8 mouse cellular contexts compared by ENCODE assay signal in genomic region chr9:108048566-108048955, GRCm38 (mm10). TPM values are rescaled to one million over a fixed set of nuclear protein-coding genes. Genes with fewer than 3 reads are reported as not detected.
DNase-seq lines count a peak whose midpoint lies in the region; ATAC-seq and TF ChIP-seq lines count a peak whose summit lies in the region.

No protein-coding gene starts in this region.

- under 1% methylated on average over 19 of the region's 19 CpGs for WGBS in heart, embryonic 11.5 days (ENCODE audit: insufficient replicate concordance)
- WGBS in forebrain, embryonic 16.5 days = 1% methylated on average over 19 of the region's 19 CpGs
- WGBS in macrophage (ENCODE audit: missing documents) = 1% methylated on average over 16 of the region's 19 CpGs

- peak overlapping the region; percentile 59; the same call in 1 of the 2 replicates for H3K9ac ChIP-seq in heart, embryonic 11.5 days (ENCODE audit: low read depth, low read length)
- peak overlapping the region; percentile 72 for H3K9ac ChIP-seq in ES-E14 (ENCODE audit: insufficient read depth, low read depth, low read length, poor library complexity, severe bottlenecking)
- peak overlapping the region; percentile 71 for H3K9ac ChIP-seq in forebrain, embryonic 16.5 days (replicated peaks; ENCODE audit: low read depth, low read length)

- peak; percentile 8 for ATAC-seq in heart, embryonic 11.5 days (replicated peaks; ENCODE audit: insufficient number of reproducible peaks, low FRiP score, low TSS enrichment)
- peak; percentile 32 for ATAC-seq in forebrain, embryonic 16.5 days
- ATAC-seq in CD4-positive, CD25-positive, alpha-beta regulatory T cell, adult 4 months = no peak

- no peaks in the 10 kb centered on the region for H3K27me3 ChIP-seq in heart, embryonic 11.5 days (ENCODE audit: control insufficient read depth, insufficient read depth, low read length)
- H3K27me3 ChIP-seq in forebrain, embryonic 16.5 days (replicated peaks; ENCODE audit: control insufficient read depth, insufficient read depth, low read length) = no peaks in the 10 kb centered on the region

- peak overlapping the region; percentile 76 for H3K4me3 ChIP-seq in heart, embryonic 11.5 days (ENCODE audit: low read depth, low read length)
- peak overlapping the region; percentile 48 to 92 for H3K4me3 ChIP-seq in ES-E14 (ENCODE audit: insufficient read depth in 1 of 2, low read depth in 1 of 2, low read length in 2 of 2, poor library complexity in 1 of 2, severe bottlenecking in 1 of 2)
- H3K4me3 ChIP-seq in forebrain, embryonic 16.5 days (replicated peaks; ENCODE audit: low read length) = peak overlapping the region; percentile 77
- H3K4me3 ChIP-seq in macrophage (ENCODE audit: inconsistent target) = peak overlapping the region; percentile 32

- no peaks in the 10 kb centered on the region for H3K9me3 ChIP-seq in heart, embryonic 11.5 days (replicated peaks; ENCODE audit: control insufficient read depth, low read length)
- no peaks in the 10 kb centered on the region for H3K9me3 ChIP-seq in ES-E14 (ENCODE audit: control insufficient read depth, insufficient read depth, low read depth, low read length)
- H3K9me3 ChIP-seq in forebrain, embryonic 16.5 days (ENCODE audit: control insufficient read depth, low read length) = no peaks in the 10 kb centered on the region

- peaks cover 26% of the 10 kb centered on the region for H3K36me3 ChIP-seq in heart, embryonic 11.5 days (ENCODE audit: control insufficient read depth, insufficient read depth, low read length)
- H3K36me3 ChIP-seq in ES-E14 (ENCODE audit: control insufficient read depth, insufficient read depth, low read length, poor library complexity, severe bottlenecking) (peaks cover 31% of the 10 kb centered on the region), macrophage (ENCODE audit: inconsistent target) (peaks cover 45% of the 10 kb centered on the region)
- H3K36me3 ChIP-seq in forebrain, embryonic 16.5 days (ENCODE audit: control insufficient read depth, insufficient read depth) = peaks cover 29% of the 10 kb centered on the region

- H3K27ac ChIP-seq in heart, embryonic 11.5 days (ENCODE audit: low read depth, low read length) = peak overlapping the region; percentile 60
- H3K27ac ChIP-seq in ES-E14 (ENCODE audit: insufficient read depth, low read depth, low read length, poor library complexity, severe bottlenecking) = no peak overlapping the region
- peak overlapping the region; percentile 50; the same call in 1 of the 2 replicates for H3K27ac ChIP-seq in forebrain, embryonic 16.5 days (ENCODE audit: low read length)
- peak overlapping the region; percentile 15; the same call in 1 of the 2 replicates for H3K27ac ChIP-seq in macrophage

- peaks cover 32% of the 10 kb centered on the region for H3K4me1 ChIP-seq in heart, embryonic 11.5 days (ENCODE audit: control insufficient read depth, insufficient read depth, low read length)
- H3K4me1 ChIP-seq in ES-E14 (ENCODE audit: control insufficient read depth in 2 of 2, insufficient read depth in 2 of 2, low read length in 2 of 2, poor library complexity in 1 of 2) = peaks cover 0 to 13% of the 10 kb centered on the region in 2 experiments; a peak in 2 of 4 replicates
- peaks cover 20% of the 10 kb centered on the region for H3K4me1 ChIP-seq in forebrain, embryonic 16.5 days (replicated peaks; ENCODE audit: control insufficient read depth, insufficient read depth, low read length)

- in situ Hi-C loops in ES-E14 (cut with MboI; ENCODE audit: low sequenced_read_pairs in 2 of 2, unreplicated experiment in 2 of 2) = no loop called here

- H3K79me2 ChIP-seq in macrophage (ENCODE audit: inconsistent target) = peaks cover 20% of the 10 kb centered on the region

- DNase-seq in heart, adult 18-20 months = no peak
- no peak for DNase-seq in ES-E14 (ENCODE audit: low read depth, low spot score)
- no peak for DNase-seq in ovary, postnatal 10 days (ENCODE audit: low spot score)
- DNase-seq in gastrocnemius, postnatal 14 days = no peak

- intact Hi-C loops in gastrocnemius, postnatal 14 days (cut with DNase I; ENCODE audit: low total_unique reads) = no loop called here

- H3K4me2 ChIP-seq in heart, embryonic 11.5 days = peak overlapping the region; percentile 73
- peak overlapping the region; percentile 97 for H3K4me2 ChIP-seq in forebrain, embryonic 16.5 days (ENCODE audit: low read length)

TF ChIP-seq in ES-E14, 5 proteins besides CTCF, POLR2A, EP300 and RAD21:
- TF ChIP-seq HCFC1 (IDR thresholded peaks at IDR 0.05; ENCODE audit: borderline replicate concordance, insufficient read depth, low read length) = no peak
- TF ChIP-seq ZNF384 (IDR thresholded peaks at IDR 0.05; ENCODE audit: low read depth, low read length) = no peak

RNA-seq across cellular contexts. Expression of gene Gmppb, which starts 0.5 kb away (rescaled TPM):
- polyA plus RNA-seq in heart, embryonic 11.5 days (2014; fragmentation: Nextera tagmentation; extraction: Ambion mirVana) = 24.0 and 24.5 TPM in 2 replicates
- total RNA-seq in heart, adult 18-20 months (2021) = 10 to 100 TPM; 10.5 to 10.6 TPM
- total RNA-seq in ES-E14 (2012; rRNA removed) = 22.9 and 28.3 TPM in 2 replicates
- polyA plus RNA-seq in forebrain, embryonic 16.5 days (2015; fragmentation: Nextera tagmentation; extraction: Ambion mirVana) = 19.6 and 21.2 TPM in 2 replicates
- 10 to 100 TPM in 19 of 26 experiments, 1 to 10 TPM in 7; 3.2 to 57.3 (median 15.9) TPM for total RNA-seq in macrophage (2018; cell fraction: chromatin; rRNA removed)
- 10 to 100 TPM in 16 of 26 experiments, 1 to 10 TPM in 10; 5.9 to 42.7 (median 13.9) TPM for total RNA-seq in macrophage (2018; cell fraction: cytosol; rRNA removed)
- total RNA-seq in macrophage (2018; cell fraction: nucleus; rRNA removed) = 10 to 100 TPM in 20 of 26 experiments, 1 to 10 TPM in 6; 4.1 to 37.0 (median 19.9) TPM
- polyA plus RNA-seq in macrophage (2018) = 5.4 to 20.7 TPM (median 8.9 TPM) in 3 replicates
- polyA plus RNA-seq in CD4-positive, CD25-positive, alpha-beta regulatory T cell, adult 4 months (2017; shearing (Covaris generic)) = 10 to 100 TPM; 18.0 to 25.0 TPM
- total RNA-seq in gastrocnemius, postnatal 14 days (2021) = 1 to 10 TPM; 4.7 to 8.3 TPM

RNA-seq across cellular contexts. Expression of gene Amigo3, which starts 4.4 kb away (rescaled TPM):
- 1.1 and 1.9 TPM in 2 replicates for polyA plus RNA-seq in heart, embryonic 11.5 days (2014; fragmentation: Nextera tagmentation; extraction: Ambion mirVana)
- total RNA-seq in heart, adult 18-20 months (2021) = 1 to 10 TPM; 1.4 to 1.8 TPM
- total RNA-seq in ES-E14 (2012; rRNA removed) = 2.7 and 3.8 TPM in 2 replicates
- polyA plus RNA-seq in forebrain, embryonic 16.5 days (2015; fragmentation: Nextera tagmentation; extraction: Ambion mirVana) = 2.5 and 3.4 TPM in 2 replicates
- total RNA-seq in macrophage (2018; cell fraction: chromatin; rRNA removed) = 1 to 10 TPM; 1.0 to 7.7 (median 3.6) TPM
- 1 to 10 TPM in 11 of 26 experiments, under 1 TPM in 15; 0.19 to 2.2 (median 0.80) TPM for total RNA-seq in macrophage (2018; cell fraction: cytosol; rRNA removed)
- 1 to 10 TPM in 22 of 26 experiments, under 1 TPM in 4; 0.44 to 5.4 (median 2.8) TPM for total RNA-seq in macrophage (2018; cell fraction: nucleus; rRNA removed)
- 0.29 to 1.1 TPM (median 0.97 TPM) in 3 replicates for polyA plus RNA-seq in macrophage (2018)
- 1 to 10 TPM; 2.0 to 2.8 TPM for polyA plus RNA-seq in CD4-positive, CD25-positive, alpha-beta regulatory T cell, adult 4 months (2017; shearing (Covaris generic))
- 1 to 10 TPM; 1.0 to 2.4 TPM for total RNA-seq in gastrocnemius, postnatal 14 days (2021)

RNA-seq across cellular contexts. Expression of gene Mst1, which starts 31.7 kb away (rescaled TPM):
- 1.4 and 1.8 TPM in 2 replicates for polyA plus RNA-seq in heart, embryonic 11.5 days (2014; fragmentation: Nextera tagmentation; extraction: Ambion mirVana)
- total RNA-seq in heart, adult 18-20 months (2021) = under 1 TPM in 1 of 2 experiments, not detected in 1; 0.36 TPM
- total RNA-seq in ES-E14 (2012; rRNA removed) = 2.9 and 3.6 TPM in 2 replicates
- not detected in 2 replicates for polyA plus RNA-seq in forebrain, embryonic 16.5 days (2015; fragmentation: Nextera tagmentation; extraction: Ambion mirVana)
- 1 to 10 TPM in 8 of 26 experiments, under 1 TPM in 7, not detected in 11; 0.33 to 2.5 (median 1.2) TPM for total RNA-seq in macrophage (2018; cell fraction: chromatin; rRNA removed)
- under 1 TPM in 25 of 26 experiments, not detected in 1; 0.06 to 0.41 (median 0.26) TPM for total RNA-seq in macrophage (2018; cell fraction: cytosol; rRNA removed)
- 1 to 10 TPM in 2 of 26 experiments, under 1 TPM in 13, not detected in 11; 0.26 to 3.2 (median 0.58) TPM for total RNA-seq in macrophage (2018; cell fraction: nucleus; rRNA removed)
- polyA plus RNA-seq in macrophage (2018) = 0.09 to 0.19 TPM in 2 of 3 replicates, not detected in the other
- 1 to 10 TPM; 1.4 to 1.5 TPM for polyA plus RNA-seq in CD4-positive, CD25-positive, alpha-beta regulatory T cell, adult 4 months (2017; shearing (Covaris generic))
- not detected for total RNA-seq in gastrocnemius, postnatal 14 days (2021)

RNA-seq across cellular contexts. Expression of gene Rnf123, which starts 34.6 kb away (rescaled TPM):
- 23.4 and 27.2 TPM in 2 replicates for polyA plus RNA-seq in heart, embryonic 11.5 days (2014; fragmentation: Nextera tagmentation; extraction: Ambion mirVana)
- 10 to 100 TPM; 83.4 to 86.8 TPM for total RNA-seq in heart, adult 18-20 months (2021)
- total RNA-seq in ES-E14 (2012; rRNA removed) = 14.5 and 28.1 TPM in 2 replicates
- polyA plus RNA-seq in forebrain, embryonic 16.5 days (2015; fragmentation: Nextera tagmentation; extraction: Ambion mirVana) = 44.5 and 53.1 TPM in 2 replicates
- 100 to 1,000 TPM in 18 of 26 experiments, 10 to 100 TPM in 8; 65.0 to 188 (median 134) TPM for total RNA-seq in macrophage (2018; cell fraction: chromatin; rRNA removed)
- total RNA-seq in macrophage (2018; cell fraction: cytosol; rRNA removed) = 10 to 100 TPM; 10.6 to 23.2 (median 15.3) TPM
- 100 to 1,000 TPM in 1 of 26 experiments, 10 to 100 TPM in 25; 29.7 to 102 (median 56.1) TPM for total RNA-seq in macrophage (2018; cell fraction: nucleus; rRNA removed)
- polyA plus RNA-seq in macrophage (2018) = 16.0 to 22.0 TPM (median 16.5 TPM) in 3 replicates
- polyA plus RNA-seq in CD4-positive, CD25-positive, alpha-beta regulatory T cell, adult 4 months (2017; shearing (Covaris generic)) = 10 to 100 TPM; 68.1 to 87.9 TPM
- total RNA-seq in gastrocnemius, postnatal 14 days (2021) = 100 to 1,000 TPM; 154 to 161 TPM

RNA-seq across cellular contexts. Expression of gene Apeh, which starts 45.8 kb away (rescaled TPM):
- 64.5 and 70.7 TPM in 2 replicates for polyA plus RNA-seq in heart, embryonic 11.5 days (2014; fragmentation: Nextera tagmentation; extraction: Ambion mirVana)
- total RNA-seq in heart, adult 18-20 months (2021) = 10 to 100 TPM; 37.4 to 48.3 TPM
- total RNA-seq in ES-E14 (2012; rRNA removed) = 37.3 and 56.1 TPM in 2 replicates
- 41.3 and 46.2 TPM in 2 replicates for polyA plus RNA-seq in forebrain, embryonic 16.5 days (2015; fragmentation: Nextera tagmentation; extraction: Ambion mirVana)
- total RNA-seq in macrophage (2018; cell fraction: chromatin; rRNA removed) = 100 to 1,000 TPM in 15 of 26 experiments, 10 to 100 TPM in 11; 38.8 to 163 (median 114) TPM
- 10 to 100 TPM; 26.4 to 51.2 (median 37.4) TPM for total RNA-seq in macrophage (2018; cell fraction: cytosol; rRNA removed)
- total RNA-seq in macrophage (2018; cell fraction: nucleus; rRNA removed) = 100 to 1,000 TPM in 1 of 26 experiments, 10 to 100 TPM in 25; 35.1 to 106 (median 59.2) TPM
- polyA plus RNA-seq in macrophage (2018) = 30.5 to 37.0 TPM (median 32.8 TPM) in 3 replicates
- polyA plus RNA-seq in CD4-positive, CD25-positive, alpha-beta regulatory T cell, adult 4 months (2017; shearing (Covaris generic)) = 10 to 100 TPM; 52.2 to 70.5 TPM
- 10 to 100 TPM; 37.9 to 38.3 TPM for total RNA-seq in gastrocnemius, postnatal 14 days (2021)
